Mouse (Mus musculus) midbrain, embryonic 16.5 days (tissue): ENCODE measurements at regions not wholly inside any gene's neighbourhood (a gene's known extent, or its start where the extent isn't known, plus 50 kb on each side); places are given as distances from the start of the nearest gene placed in this dataset.

Experiments used
- ATAC-seq: fragments of 200-750 bp; cut with Nextera tagmentation; 2 replicates; pipeline ENCODE4 v1.8.0; 2017; ENCODE audit warnings: moderate TSS enrichment
- H3K27ac ChIP-seq: fragments of 300-500 bp; sonication (generic); 2 replicates; pipeline ENCODE4 v1.5.1; 2014; ENCODE audit warnings: mild to moderate bottlenecking, low read length, mixed read lengths
- H3K27me3 ChIP-seq: fragments of 300-500 bp; sonication (generic); 2 replicates; pipeline ENCODE4 v1.6.1; 2014; ENCODE audit warnings: low read depth, low read length, mixed read lengths; ENCODE audit not compliant: control insufficient read depth, insufficient read depth
- H3K36me3 ChIP-seq: fragments of 300-500 bp; sonication (generic); 2 replicates; pipeline ENCODE4 v1.6.1; 2014; ENCODE audit warnings: mild to moderate bottlenecking, low read length, moderate library complexity, mixed read lengths; ENCODE audit not compliant: control insufficient read depth, insufficient read depth
- H3K4me1 ChIP-seq: fragments of 300-500 bp; sonication (generic); 2 replicates; pipeline ENCODE4 v1.6.1; 2014; ENCODE audit warnings: mild to moderate bottlenecking, low read length, mixed read lengths; ENCODE audit not compliant: control insufficient read depth, insufficient read depth
- H3K4me2 ChIP-seq: fragments of 300-500 bp; sonication (generic); 2 replicates; pipeline ENCODE4 v1.6.1; 2014; ENCODE audit warnings: mild to moderate bottlenecking, low read length, mixed read lengths
- H3K4me3 ChIP-seq: fragments of 300-500 bp; sonication (generic); 2 replicates; pipeline ENCODE4 v1.5.1; 2014; ENCODE audit warnings: low read depth, mild to moderate bottlenecking, low read length, moderate library complexity, mixed read lengths
- H3K9ac ChIP-seq: fragments of 300-500 bp; sonication (generic); 2 replicates; pipeline ENCODE4 v1.6.1; 2014; ENCODE audit warnings: low read depth, low read length, mixed read lengths
- H3K9me3 ChIP-seq: fragments of 300-500 bp; sonication (generic); replicated peaks from 2 replicates; pipeline ENCODE4 v1.6.1; 2014; ENCODE audit warnings: mild to moderate bottlenecking, low read length, mixed read lengths; ENCODE audit not compliant: control insufficient read depth, poor library complexity, severe bottlenecking
- WGBS: fragments of 180-500 bp; shearing (Covaris S2); extraction: QIAGEN DNeasy Blood & Tissue Kit; methylation state at CpG from one replicate; pipeline ENCODE4 v1.1.7; 2014; 5-methylcytosine and 5-hydroxymethylcytosine counted together

- WGBS, result 74% methylated on average over 14 of the region's 16 CpGs
- Histone ChIP-seq H3K4me2 (no peak overlapping the region), H3K4me3 (no peak overlapping the region), H3K27ac (no peak overlapping the region), H3K4me1 (no peaks in the 10 kb centered on the region), H3K9me3 (no peaks in the 10 kb centered on the region; the same call in 1 of the 2 replicates), H3K36me3 (no peaks in the 10 kb centered on the region), H3K27me3 (no peaks in the 10 kb centered on the region), H3K9ac (no peak overlapping the region)
- ATAC-seq, result no peak
Observed at GRCm38 (mm10) chr13:48717036-48717435, 54.2 kb downstream of the Barx1 start.

DNA sequence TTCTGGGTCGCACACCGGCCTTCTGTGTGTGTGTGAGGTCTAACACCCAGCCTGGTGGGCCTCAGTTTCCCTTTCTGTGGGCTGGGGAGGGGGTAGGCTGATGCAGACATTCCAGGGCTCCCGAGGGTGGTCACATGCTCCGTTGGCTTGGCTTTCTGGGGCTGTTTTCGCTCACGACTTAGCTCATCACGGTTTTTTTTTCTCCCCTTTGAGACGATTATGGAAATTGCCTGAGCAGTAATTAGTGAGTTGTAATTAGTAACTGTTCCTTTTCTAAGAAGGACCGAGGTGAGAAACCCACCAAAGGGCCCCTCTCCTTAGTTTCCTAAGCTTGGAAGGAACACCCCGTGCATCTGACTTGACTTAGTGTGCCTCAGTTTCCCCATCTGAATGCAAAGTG is 54.7 kb downstream of the Barx1 start:
- Histone ChIP-seq H3K4me3 (no peak overlapping the region), H3K9me3 (no peaks in the 10 kb centered on the region; the same call in 1 of the 2 replicates), H3K4me2 (no peak overlapping the region), H3K4me1 (no peaks in the 10 kb centered on the region), H3K27me3 (no peaks in the 10 kb centered on the region), H3K36me3 (no peaks in the 10 kb centered on the region), H3K27ac (no peak overlapping the region), H3K9ac (no peak overlapping the region)
- no peak for ATAC-seq
- WGBS, result 73% methylated on average over 10 of the region's 10 CpGs

- Histone ChIP-seq H3K4me3 (no peak overlapping the region), H3K27me3 (no peaks in the 10 kb centered on the region; the same call in 1 of the 2 replicates), H3K36me3 (no peaks in the 10 kb centered on the region), H3K4me1 (no peaks in the 10 kb centered on the region), H3K4me2 (no peak overlapping the region), H3K9me3 (no peaks in the 10 kb centered on the region; the same call in 1 of the 2 replicates), H3K27ac (no peak overlapping the region), H3K9ac (no peak overlapping the region)
- ATAC-seq, result no peak
- 6% methylated on average over 8 of the region's 8 CpGs for WGBS
Observed at GRCm38 (mm10) chr13:48723676-48724075, 60.9 kb downstream of the Barx1 start.

DNA sequence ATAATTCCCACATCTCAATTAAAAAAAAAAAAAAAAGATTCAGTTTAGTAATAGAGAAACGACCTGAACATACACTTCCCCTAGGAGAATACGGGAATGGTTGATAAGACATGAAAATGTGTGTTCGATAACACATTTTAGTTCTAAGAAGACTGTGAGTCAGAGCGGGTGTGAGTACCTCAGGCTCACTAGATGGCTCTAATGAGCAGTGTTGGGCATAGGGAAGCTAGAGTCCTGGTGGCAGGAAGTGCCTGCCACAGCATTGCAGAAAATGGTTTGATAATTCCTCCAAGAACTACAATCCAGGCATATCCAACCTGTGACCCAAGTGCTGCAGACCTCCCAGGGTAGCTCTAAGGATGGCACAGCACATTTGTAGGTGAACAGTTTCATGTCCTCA is 63.6 kb downstream of the Barx1 start:
- 39% methylated on average over 4 of the region's 4 CpGs for WGBS
- Histone ChIP-seq H3K27me3 (peaks cover 14% of the 10 kb centered on the region), H3K4me2 (no peak overlapping the region), H3K4me3 (no peak overlapping the region), H3K9ac (no peak overlapping the region), H3K9me3 (no peaks in the 10 kb centered on the region), H3K4me1 (peaks cover 6% of the 10 kb centered on the region), H3K36me3 (no peaks in the 10 kb centered on the region), H3K27ac (no peak overlapping the region)
- no peak for ATAC-seq

GRCm38 (mm10) chr13:48731046-48731996 is 68.5 kb downstream of the Barx1 start:
- Histone ChIP-seq H3K27me3 (peaks cover 37% of the 10 kb centered on the region), H3K4me3 (peak overlapping the region; percentile 28), H3K4me1 (peaks cover 11% of the 10 kb centered on the region), H3K36me3 (no peaks in the 10 kb centered on the region), H3K4me2 (peak overlapping the region; percentile 64), H3K27ac (no peak overlapping the region), H3K9me3 (no peaks in the 10 kb centered on the region), H3K9ac (peak overlapping the region; percentile 17; the same call in 1 of the 2 replicates)
- ATAC-seq, result 0 out of 2 replicates have a peak, but pooled peaks have one; percentile 14
- WGBS, result 2% methylated on average over 49 of the region's 51 CpGs

- WGBS, result 4% methylated on average over 29 of the region's 29 CpGs
- H3K27me3 ChIP-seq, result peaks cover 37% of the 10 kb centered on the region
- no peak overlapping the region for H3K4me3 ChIP-seq
- no peaks in the 10 kb centered on the region for H3K9me3 ChIP-seq
- peak overlapping the region; percentile 28; the same call in 1 of the 2 replicates for H3K4me2 ChIP-seq
- H3K36me3 ChIP-seq, result no peaks in the 10 kb centered on the region
- ATAC-seq, result no peak
- peaks cover 11% of the 10 kb centered on the region for H3K4me1 ChIP-seq
- no peak overlapping the region for H3K9ac ChIP-seq
- no peak overlapping the region for H3K27ac ChIP-seq
Observed at GRCm38 (mm10) chr13:48732168-48732841, 69.5 kb downstream of the Barx1 start.

- Histone ChIP-seq H3K4me3 (no peak overlapping the region), H3K9me3 (no peaks in the 10 kb centered on the region), H3K4me2 (no peak overlapping the region), H3K27me3 (peaks cover 32% of the 10 kb centered on the region), H3K27ac (no peak overlapping the region), H3K36me3 (no peaks in the 10 kb centered on the region), H3K9ac (no peak overlapping the region), H3K4me1 (peaks cover 10% of the 10 kb centered on the region)
- 79% methylated on average over 9 of the region's 9 CpGs for WGBS
- no peak for ATAC-seq
Observed at GRCm38 (mm10) chr13:48734985-48735384, 72.2 kb downstream of the Barx1 start.

DNA sequence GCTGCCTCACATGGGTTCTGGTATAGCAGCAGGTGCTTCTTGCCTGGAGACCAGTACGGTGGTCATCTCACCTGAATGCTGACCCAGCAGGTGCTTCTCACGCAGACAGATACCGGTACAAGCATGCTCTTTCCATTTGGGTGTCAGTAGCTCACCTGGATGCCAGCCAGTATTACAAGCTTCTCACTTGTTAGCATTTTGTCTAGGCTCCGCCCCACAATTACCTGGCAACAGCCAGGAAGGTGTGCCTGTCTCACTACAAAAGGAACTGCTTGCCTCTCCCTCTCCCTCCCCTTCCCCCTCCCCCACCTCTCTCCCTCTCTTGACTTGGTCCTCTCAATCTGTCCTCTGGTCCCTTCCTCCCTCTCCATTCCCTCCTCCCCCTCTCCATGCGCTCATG is 82.8 kb downstream of the Barx1 start:
- Histone ChIP-seq H3K4me3 (no peak overlapping the region), H3K27ac (no peak overlapping the region), H3K36me3 (no peaks in the 10 kb centered on the region), H3K9me3 (no peaks in the 10 kb centered on the region), H3K27me3 (no peaks in the 10 kb centered on the region), H3K4me2 (no peak overlapping the region), H3K4me1 (no peaks in the 10 kb centered on the region), H3K9ac (no peak overlapping the region)
- 61% methylated on average over 5 of the region's 5 CpGs for WGBS
- ATAC-seq, result no peak

DNA sequence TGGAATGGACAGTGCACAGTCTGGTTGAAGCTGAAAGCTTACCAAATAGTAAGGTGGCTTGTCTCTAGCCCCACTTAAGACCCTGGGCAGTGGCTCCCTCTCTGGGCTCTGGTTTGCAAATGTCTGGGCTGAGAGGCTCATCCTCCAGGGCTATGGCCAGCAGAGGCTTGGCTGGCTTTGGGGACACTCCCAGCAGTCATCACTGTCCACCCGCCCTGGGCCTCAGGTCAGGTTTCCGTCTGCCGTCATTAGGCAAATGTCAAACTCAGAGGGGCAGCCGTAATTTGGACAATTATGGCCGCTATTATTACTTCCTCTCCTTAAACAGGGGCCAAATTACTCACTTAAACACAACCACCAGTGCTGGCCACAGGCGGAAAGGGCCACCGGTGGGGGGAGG is 83.5 kb downstream of the Barx1 start:
- ATAC-seq, result no peak
- Histone ChIP-seq H3K9ac (no peak overlapping the region), H3K27ac (no peak overlapping the region), H3K4me2 (no peak overlapping the region), H3K36me3 (no peaks in the 10 kb centered on the region), H3K4me3 (no peak overlapping the region), H3K9me3 (no peaks in the 10 kb centered on the region), H3K4me1 (no peaks in the 10 kb centered on the region), H3K27me3 (no peaks in the 10 kb centered on the region)
- 56% methylated on average over 7 of the region's 7 CpGs for WGBS
